Mouse (Mus musculus) induced T-regulatory cell, adult 2 months (primary cell): Measurements from ENCODE around the gene Tlx2.
A peak's percentile ranks its signal among the peaks of the same experiment; 100 is the strongest.

Experiments
- DNase-seq: peaks from one replicate; pipeline ENCODE4 v3.0.0-alpha.2; 2012; ENCODE audit warnings: low read depth

Gene Tlx2

GRCm38 (mm10) chr6:83092416-83093127 is 22.5 kb upstream of the Tlx2 start:
- no peak for DNase-seq

DNA sequence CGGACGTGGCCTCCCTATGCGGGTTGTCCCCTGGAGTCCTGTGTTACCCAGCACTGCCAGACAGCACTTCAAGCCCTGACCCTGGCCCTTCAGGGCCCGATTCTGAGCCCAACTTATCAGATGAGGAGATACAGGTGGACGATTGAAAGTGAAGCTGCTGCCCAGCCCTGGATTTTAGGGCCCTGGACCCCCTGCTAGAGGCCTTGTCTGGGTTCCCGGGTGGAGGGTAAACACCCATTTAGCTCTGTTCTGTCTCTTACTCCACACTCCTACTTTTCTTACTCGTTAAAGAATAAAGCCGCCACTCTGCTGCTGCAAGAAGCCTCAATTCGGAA is 17.8 kb upstream of the Tlx2 start:
- no peak for DNase-seq

GRCm38 (mm10) chr6:83087205-83087925 is 17.3 kb upstream of the Tlx2 start:
- DNase-seq, result no peak

- no peak for DNase-seq
Observed at GRCm38 (mm10) chr6:83086121-83087035, 16.3 kb upstream of the Tlx2 start, which contains the start of gene Lbx2. Gene Lbx2, plus strand, starts transcription at chr6:83086367.

- DNase-seq, result no peak
Observed at GRCm38 (mm10) chr6:83084477-83084876, 14.4 kb upstream of the Tlx2 start.

- DNase-seq, result no peak
Observed at GRCm38 (mm10) chr6:83083497-83083896, 13.4 kb upstream of the Tlx2 start.

- DNase-seq, result no peak
Observed at GRCm38 (mm10) chr6:83080210-83080609, 10.1 kb upstream of the Tlx2 start.

GRCm38 (mm10) chr6:83078324-83078858 is 8.3 kb upstream of the Tlx2 start:
- DNase-seq, result peak; percentile 100

DNA sequence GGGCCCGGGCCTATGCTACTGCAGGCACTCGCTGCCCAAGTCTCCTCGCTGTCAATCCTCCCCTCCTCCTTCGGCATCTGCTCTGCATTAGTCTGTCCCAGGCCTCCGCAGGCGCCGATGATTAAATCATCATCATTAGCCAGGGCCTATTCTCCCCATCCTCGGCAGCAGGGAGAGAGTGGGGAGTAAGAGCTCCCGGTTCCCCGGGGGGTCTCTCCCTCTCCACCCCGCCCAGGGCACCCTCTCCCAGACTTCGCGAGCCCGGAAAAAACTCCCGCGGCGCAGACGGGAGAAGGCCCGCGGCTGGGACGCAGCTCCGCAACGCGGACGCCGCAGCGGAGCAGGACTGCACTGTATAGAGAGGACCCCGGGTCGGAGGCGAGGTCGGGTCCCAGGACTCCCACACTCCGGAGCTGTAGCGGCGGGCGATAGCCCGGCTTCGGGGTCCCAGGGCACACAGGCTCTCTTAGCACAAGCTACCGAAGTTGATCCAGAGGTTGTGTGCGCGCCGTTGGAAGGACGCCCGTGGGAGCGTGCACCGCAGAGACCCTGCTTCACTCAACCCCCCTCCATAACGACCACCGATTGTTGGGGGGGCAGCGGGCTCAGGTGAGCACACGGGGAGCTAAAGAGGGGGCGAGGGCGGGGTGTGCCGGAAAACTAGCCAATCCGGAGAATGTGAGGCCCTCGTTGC is 7.7 kb upstream of the Tlx2 start, which contains the start of gene Pcgf1:
Pcgf1 (plus strand) TSS at position 240 of the 694 bp plus-strand sequence.
- DNase-seq, result peak; percentile 53

- DNase-seq, result peak; percentile 71
Observed at GRCm38 (mm10) chr6:83074979-83075378, 4.9 kb upstream of the Tlx2 start.

GRCm38 (mm10) chr6:83071220-83071619 is 1.1 kb upstream of the Tlx2 start:
- DNase-seq, result no peak

GRCm38 (mm10) chr6:83070311-83071219 is 472 bp upstream of the Tlx2 start:
- DNase-seq, result peak; percentile 64

- DNase-seq, result peak; percentile 42
Observed at GRCm38 (mm10) chr6:83069488-83070246, 426 bp downstream of the Tlx2 start.

DNA sequence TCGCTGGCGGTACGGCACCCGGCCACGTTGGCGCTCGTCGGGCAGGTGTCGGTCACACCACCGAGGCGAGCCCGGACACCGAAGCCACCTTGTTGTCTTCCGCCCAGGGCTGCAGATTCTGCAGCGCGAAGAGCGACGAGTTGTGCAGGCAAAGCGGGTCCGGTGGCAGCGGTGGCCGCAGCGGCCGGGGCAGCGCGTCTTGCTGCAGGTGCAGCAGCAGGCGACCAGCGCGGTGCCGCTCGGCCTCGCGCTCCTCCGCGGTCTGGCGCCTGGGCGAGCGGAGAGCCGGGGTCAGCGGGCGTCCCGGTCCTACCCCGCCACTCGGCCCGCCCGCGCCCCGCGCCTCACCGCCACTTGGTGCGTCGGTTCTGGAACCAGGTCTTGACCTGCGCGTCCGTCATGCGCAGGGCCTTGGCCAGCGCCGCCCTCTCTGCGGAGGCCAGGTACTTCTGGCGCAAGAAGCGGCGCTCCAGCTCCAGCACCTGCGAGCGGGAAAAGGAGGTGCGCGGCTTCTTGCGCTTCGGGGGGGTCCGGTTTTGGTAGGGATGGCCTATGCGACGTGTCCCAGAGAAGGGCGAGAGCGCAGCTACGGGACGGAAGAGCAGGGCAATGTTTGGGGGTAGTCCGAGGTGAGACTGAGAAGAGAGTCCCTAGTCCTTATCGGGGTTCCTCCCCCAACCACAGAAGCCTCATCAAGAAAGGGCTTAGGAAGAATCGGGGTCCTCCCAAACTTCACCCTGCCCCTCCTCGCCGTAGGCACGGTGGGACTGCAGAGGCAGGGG is 1.2 kb downstream of the Tlx2 start:
- peak; percentile 44 for DNase-seq

DNA sequence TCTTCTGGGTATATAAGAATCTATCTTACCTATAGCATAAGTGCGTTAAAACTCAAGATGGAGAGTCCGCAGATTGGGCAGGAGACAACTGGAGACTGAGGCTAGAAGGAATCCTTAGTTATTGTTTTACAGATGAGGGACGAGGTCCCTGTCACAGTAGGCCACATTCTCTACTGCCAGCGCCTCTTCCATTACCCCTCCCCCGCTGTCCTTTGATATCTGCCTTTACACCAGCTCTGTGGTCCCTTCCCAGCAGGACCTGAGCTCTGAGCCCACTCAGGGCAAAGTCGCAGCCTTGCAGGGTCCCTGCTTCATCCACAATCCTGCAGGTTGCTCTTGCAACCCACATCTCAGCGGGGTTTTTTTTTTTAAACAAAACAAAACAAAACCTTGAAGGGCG is 1.9 kb downstream of the Tlx2 start:
- DNase-seq, result no peak

GRCm38 (mm10) chr6:83066441-83066840 is 3.7 kb downstream of the Tlx2 start:
- no peak for DNase-seq

GRCm38 (mm10) chr6:83065995-83066394 is 4.1 kb downstream of the Tlx2 start:
- peak; percentile 54 for DNase-seq

- DNase-seq, result no peak
Observed at GRCm38 (mm10) chr6:83058725-83059124, 11.4 kb downstream of the Tlx2 start.

DNA sequence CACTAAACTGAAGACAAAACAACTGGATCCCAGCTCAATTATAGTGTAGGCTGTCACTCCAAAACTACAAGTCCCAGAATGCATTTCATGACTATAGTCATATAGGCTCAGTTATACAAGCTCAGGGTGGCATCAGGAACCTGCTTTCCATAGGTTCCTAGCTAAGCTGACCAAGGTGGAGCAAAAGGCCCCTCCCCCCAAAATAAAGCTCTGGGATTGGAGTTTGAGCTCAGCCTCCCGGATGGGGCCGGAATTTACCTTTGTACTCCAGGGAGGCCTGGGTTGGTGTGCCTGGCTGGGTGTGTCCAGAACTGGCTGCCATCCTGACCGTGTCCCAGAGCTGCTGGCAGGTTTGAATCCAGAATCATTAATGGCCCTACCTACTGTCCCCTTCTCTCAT is 12.3 kb downstream of the Tlx2 start, which contains the start of gene Dqx1:
Dqx1 (plus strand) TSS at position 55 of the 400 bp plus-strand sequence.
- DNase-seq, result peak; percentile 42
